Mouse (Mus musculus) cerebellum, adult 9-10 months (tissue): ENCODE measurements at regions not wholly inside any gene's neighbourhood (a gene's known extent, or its start where the extent isn't known, plus 50 kb on each side); places are given as distances from the start of the nearest gene placed in this dataset.

ENCODE experiments used
- DNase-seq: peaks from one replicate; pipeline ENCODE4 v3.0.0; 2022

GRCm38 (mm10) chr4:33552856-33553255, 242.7 kb downstream of the Rngtt start:
- peak; percentile 53 for DNase-seq

- DNase-seq = peak; percentile 53
These were observed 244.5 kb downstream of the Rngtt start for GRCm38 (mm10) chr4:33554606-33555005.

- peak; percentile 77 for DNase-seq
These were observed 245.3 kb downstream of the Rngtt start for GRCm38 (mm10) chr4:33555231-33555933.

GRCm38 (mm10) chr4:33555966-33556365, 245.9 kb downstream of the Rngtt start:
- no peak for DNase-seq

- no peak for DNase-seq
These were observed 246.8 kb downstream of the Rngtt start for GRCm38 (mm10) chr4:33556661-33557540.

- DNase-seq = no peak
These were observed 260.2 kb downstream of the Rngtt start for GRCm38 (mm10) chr4:33570274-33570673.

GRCm38 (mm10) chr4:33571351-33571750, 261.2 kb downstream of the Rngtt start:
- no peak for DNase-seq

- DNase-seq = no peak
These were observed 267.5 kb downstream of the Rngtt start for GRCm38 (mm10) chr4:33577631-33578030.

- no peak for DNase-seq
These were observed 270.4 kb downstream of the Rngtt start for GRCm38 (mm10) chr4:33580491-33580890.

GRCm38 (mm10) chr4:33581180-33581591, 271.1 kb downstream of the Rngtt start:
- no peak for DNase-seq

GRCm38 (mm10) chr4:33581766-33582525, 271.8 kb downstream of the Rngtt start:
- DNase-seq = no peak

GRCm38 (mm10) chr4:33582986-33583720, 273.0 kb downstream of the Rngtt start:
- no peak for DNase-seq

GRCm38 (mm10) chr4:33583979-33584907, 274.1 kb downstream of the Rngtt start:
- no peak for DNase-seq

- no peak for DNase-seq
These were observed 275.7 kb downstream of the Rngtt start for GRCm38 (mm10) chr4:33585821-33586220.

- no peak for DNase-seq
These were observed 276.1 kb downstream of the Rngtt start for GRCm38 (mm10) chr4:33586290-33586614.

- peak; percentile 27 for DNase-seq
These were observed 276.7 kb downstream of the Rngtt start for GRCm38 (mm10) chr4:33586615-33587451.

GRCm38 (mm10) chr4:33587666-33588065, 277.6 kb downstream of the Rngtt start:
- peak; percentile 70 for DNase-seq

GRCm38 (mm10) chr4:33588127-33588526, 278.0 kb downstream of the Rngtt start:
- no peak for DNase-seq

GRCm38 (mm10) chr4:33589207-33589606, 279.1 kb downstream of the Rngtt start:
- peak; percentile 40 for DNase-seq

GRCm38 (mm10) chr4:33594997-33595657, 285.0 kb downstream of the Rngtt start:
- DNase-seq = no peak
